Mouse (Mus musculus): Measurements from ENCODE around the gene Cwc22. TPM values are rescaled to one million over a fixed set of nuclear protein-coding genes. Genes with fewer than 3 reads are reported as not detected.

The Cwc22 gene
- polyA plus RNA-seq, 1 experiment from 2014 or later: 21.7 TPM

- DNase-seq (ENCODE audit: low spot score): no peak
- Histone ChIP-seq H3K9me3 (replicated peaks; ENCODE audit: control insufficient read depth, low read length) (no peaks in the 10 kb centered on the region), H3K36me3 (ENCODE audit: control insufficient read depth, insufficient read depth, low read length) (no peaks in the 10 kb centered on the region), H3K4me1 (ENCODE audit: control insufficient read depth, insufficient read depth, low read length) (no peaks in the 10 kb centered on the region), H3K27me3 (replicated peaks; ENCODE audit: control insufficient read depth, insufficient read depth, low read length) (no peaks in the 10 kb centered on the region), H3K4me3 (ENCODE audit: low read depth, low read length) (no peak overlapping the region), H3K4me2 (ENCODE audit: low read length) (no peak overlapping the region), H3K9ac (ENCODE audit: low read length) (no peak overlapping the region), H3K27ac (ENCODE audit: low read depth, low read length) (no peak overlapping the region)
- ATAC-seq: no peak
- WGBS: 80% methylated on average over 6 of the region's 6 CpGs
Observed at GRCm38 (mm10) chr2:77841464-77841863, 104.7 kb downstream of the Cwc22 start.

GRCm38 (mm10) chr2:77839587-77839986, 106.6 kb downstream of the Cwc22 start:
- Histone ChIP-seq H3K27ac (ENCODE audit: low read depth, low read length) (no peak overlapping the region), H3K4me2 (ENCODE audit: low read length) (no peak overlapping the region), H3K9me3 (replicated peaks; ENCODE audit: control insufficient read depth, low read length) (no peaks in the 10 kb centered on the region), H3K4me3 (ENCODE audit: low read depth, low read length) (no peak overlapping the region), H3K27me3 (replicated peaks; ENCODE audit: control insufficient read depth, insufficient read depth, low read length) (no peaks in the 10 kb centered on the region), H3K4me1 (ENCODE audit: control insufficient read depth, insufficient read depth, low read length) (no peaks in the 10 kb centered on the region), H3K36me3 (ENCODE audit: control insufficient read depth, insufficient read depth, low read length) (no peaks in the 10 kb centered on the region), H3K9ac (ENCODE audit: low read length) (no peak overlapping the region)
- DNase-seq (ENCODE audit: low spot score): no peak
- WGBS: 92% methylated on average over 17 of the region's 17 CpGs
- no peak for ATAC-seq

GRCm38 (mm10) chr2:77838688-77839087, 107.5 kb downstream of the Cwc22 start:
- H3K27me3 ChIP-seq (replicated peaks; ENCODE audit: control insufficient read depth, insufficient read depth, low read length): no peaks in the 10 kb centered on the region
- WGBS: 82% methylated on average over 1 of the region's 1 CpGs
- no peak for ATAC-seq
- no peak overlapping the region for H3K4me2 ChIP-seq (ENCODE audit: low read length)
- no peaks in the 10 kb centered on the region for H3K9me3 ChIP-seq (replicated peaks; ENCODE audit: control insufficient read depth, low read length)
- no peak overlapping the region for H3K27ac ChIP-seq (ENCODE audit: low read depth, low read length)
- no peaks in the 10 kb centered on the region for H3K4me1 ChIP-seq (ENCODE audit: control insufficient read depth, insufficient read depth, low read length)
- H3K9ac ChIP-seq (ENCODE audit: low read length): no peak overlapping the region
- no peaks in the 10 kb centered on the region for H3K36me3 ChIP-seq (ENCODE audit: control insufficient read depth, insufficient read depth, low read length)
- no peak for DNase-seq (ENCODE audit: low spot score)
- H3K4me3 ChIP-seq (ENCODE audit: low read depth, low read length): no peak overlapping the region

GRCm38 (mm10) chr2:77835781-77836180, 110.4 kb downstream of the Cwc22 start:
- ATAC-seq (no peak), DNase-seq (ENCODE audit: low spot score) (no peak)
- Histone ChIP-seq H3K27me3 (replicated peaks; ENCODE audit: control insufficient read depth, insufficient read depth, low read length) (no peaks in the 10 kb centered on the region), H3K9me3 (replicated peaks; ENCODE audit: control insufficient read depth, low read length) (no peaks in the 10 kb centered on the region), H3K4me1 (ENCODE audit: control insufficient read depth, insufficient read depth, low read length) (no peaks in the 10 kb centered on the region), H3K4me3 (ENCODE audit: low read depth, low read length) (no peak overlapping the region), H3K4me2 (ENCODE audit: low read length) (no peak overlapping the region), H3K36me3 (ENCODE audit: control insufficient read depth, insufficient read depth, low read length) (no peaks in the 10 kb centered on the region), H3K9ac (ENCODE audit: low read length) (no peak overlapping the region), H3K27ac (ENCODE audit: low read depth, low read length) (no peak overlapping the region)
- 59% methylated on average over 3 of the region's 3 CpGs for WGBS

Other genes starting within 250 kb of the Cwc22 start
- 4.7 and 8.4 TPM in 2 replicates for gene Zfp385b, start 126.7 kb downstream of the Cwc22 start, polyA plus RNA-seq (2014; fragmentation: Nextera tagmentation; extraction: Ambion mirVana)

Measured in forebrain, embryonic 14.5 days (tissue).